Mouse (Mus musculus) bone marrow macrophage, adult 2 months (primary cell): ENCODE measurements around the gene Tgfbr3l. TPM values are rescaled to one million over a fixed set of nuclear protein-coding genes. Genes with fewer than 3 reads are reported as not detected.

Experiments used
- H3K27ac ChIP-seq: 2 replicates; pipeline ENCODE4 v1.5.1; 2012; ENCODE audit warnings: low read depth, low read length; ENCODE audit not compliant: insufficient read depth
- H3K4me1 ChIP-seq: 2 replicates; pipeline ENCODE4 v1.6.1; 2012; ENCODE audit warnings: low read length; ENCODE audit not compliant: control insufficient read depth, insufficient read depth
- H3K4me3 ChIP-seq: 2 replicates; pipeline ENCODE4 v1.5.1; 2012; ENCODE audit warnings: mild to moderate bottlenecking, low read length, moderate library complexity; ENCODE audit not compliant: insufficient read depth
- CTCF ChIP-seq: IDR thresholded peaks from 2 replicates; pipeline ENCODE4 v1.5.1; 2012; ENCODE audit warnings: low read depth, mild to moderate bottlenecking, low read length, moderate library complexity
- POLR2A ChIP-seq: IDR thresholded peaks from 2 replicates; pipeline ENCODE4 v1.6.1; 2012; ENCODE audit warnings: mild to moderate bottlenecking, low read depth, low read length, borderline replicate concordance
- polyA plus RNA-seq: library from polyadenylated mRNA; stranded (reverse); fragments of >200 nt; gene quantifications from 2 replicates; pipeline ENCODE4 v1.2.4, GENCODE M21; 2012; ENCODE audit not compliant: missing spikeins, insufficient read depth, insufficient read length

The Tgfbr3l gene
- polyA plus RNA-seq, 1 experiment: 4.4 TPM

- Histone ChIP-seq H3K4me3 (no peak overlapping the region), H3K4me1 (no peaks in the 10 kb centered on the region), H3K27ac (no peak overlapping the region)
- TF ChIP-seq POLR2A: no peak
- TF ChIP-seq CTCF: no peak
Observed at GRCm38 (mm10) chr8:4230612-4231351, 17.2 kb upstream of the Tgfbr3l start.

- H3K4me1 ChIP-seq: peaks cover 18% of the 10 kb centered on the region
- TF ChIP-seq CTCF: no peak
- no peak for TF ChIP-seq POLR2A
- peak overlapping the region; percentile 82 for H3K27ac ChIP-seq
- H3K4me3 ChIP-seq: peak overlapping the region; percentile 65
Observed at GRCm38 (mm10) chr8:4237814-4238433, 10.1 kb upstream of the Tgfbr3l start.

DNA sequence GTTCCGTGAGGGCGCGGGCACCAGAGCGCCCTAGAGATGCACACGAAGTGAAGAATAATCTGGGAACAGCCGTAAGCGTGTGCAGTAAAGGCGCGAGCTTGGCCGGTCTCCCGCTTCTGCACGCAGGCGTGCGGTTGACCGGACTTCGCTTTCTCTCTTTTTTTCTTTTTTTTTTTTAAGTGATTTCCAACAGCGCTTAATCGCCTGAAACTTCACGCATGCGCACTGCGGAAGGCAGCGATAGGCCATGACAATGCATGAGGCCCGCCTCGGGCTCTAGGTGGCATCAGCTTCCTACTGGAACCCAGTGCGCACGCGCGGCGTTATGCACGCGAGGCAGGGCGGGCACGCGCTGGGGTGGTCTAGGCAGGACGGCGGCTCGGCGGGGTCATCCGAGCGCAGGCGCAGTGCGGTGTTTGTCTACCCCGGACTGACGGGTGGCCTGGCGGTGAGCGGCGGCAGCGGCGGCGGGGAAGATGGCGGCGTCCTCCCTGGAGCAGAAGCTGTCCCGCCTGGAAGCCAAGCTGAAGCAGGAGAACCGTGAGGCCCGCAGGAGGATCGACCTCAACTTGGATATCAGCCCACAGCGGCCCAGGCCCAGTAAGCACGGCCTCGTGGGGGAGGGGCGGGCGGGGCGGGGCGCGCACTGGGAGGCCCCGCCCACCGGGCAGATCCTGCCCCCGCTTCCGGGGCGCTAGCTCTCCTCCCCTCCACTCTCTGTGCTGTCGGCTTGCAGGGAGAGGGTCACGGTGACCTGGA, 9.4 kb upstream of the Tgfbr3l start, which contains the start of the genes Map2k7 and Gm49320:
Map2k7 (plus strand) TSS at position 307 of the 759 bp plus-strand sequence.
Gm49320 (plus strand) TSS at position 432 of the 759 bp plus-strand sequence.
- Histone ChIP-seq H3K27ac (peak within 1 kb of the TSS; percentile 88), H3K4me3 (peak within 1 kb of the TSS; percentile 65), H3K4me1 (peaks cover 18% of the 10 kb centered on the region)
- no peak for TF ChIP-seq POLR2A
- TF ChIP-seq CTCF: no peak

- no peak for TF ChIP-seq CTCF
- TF ChIP-seq POLR2A: no peak
- Histone ChIP-seq H3K4me3 (peak overlapping the region; percentile 65), H3K4me1 (peaks cover 18% of the 10 kb centered on the region), H3K27ac (peak overlapping the region; percentile 22)
Observed at GRCm38 (mm10) chr8:4239193-4239890, 8.7 kb upstream of the Tgfbr3l start.

- no peak overlapping the region for H3K4me3 ChIP-seq
- peaks cover 6% of the 10 kb centered on the region for H3K4me1 ChIP-seq
- no peak for TF ChIP-seq CTCF
- H3K27ac ChIP-seq: no peak overlapping the region
Observed at GRCm38 (mm10) chr8:4245061-4245460, 3.0 kb upstream of the Tgfbr3l start.

GRCm38 (mm10) chr8:4245737-4246136, 2.3 kb upstream of the Tgfbr3l start:
- no peak overlapping the region for H3K4me3 ChIP-seq
- TF ChIP-seq CTCF (no peak), POLR2A (no peak)
- no peaks in the 10 kb centered on the region for H3K4me1 ChIP-seq
- H3K27ac ChIP-seq: no peak overlapping the region

DNA sequence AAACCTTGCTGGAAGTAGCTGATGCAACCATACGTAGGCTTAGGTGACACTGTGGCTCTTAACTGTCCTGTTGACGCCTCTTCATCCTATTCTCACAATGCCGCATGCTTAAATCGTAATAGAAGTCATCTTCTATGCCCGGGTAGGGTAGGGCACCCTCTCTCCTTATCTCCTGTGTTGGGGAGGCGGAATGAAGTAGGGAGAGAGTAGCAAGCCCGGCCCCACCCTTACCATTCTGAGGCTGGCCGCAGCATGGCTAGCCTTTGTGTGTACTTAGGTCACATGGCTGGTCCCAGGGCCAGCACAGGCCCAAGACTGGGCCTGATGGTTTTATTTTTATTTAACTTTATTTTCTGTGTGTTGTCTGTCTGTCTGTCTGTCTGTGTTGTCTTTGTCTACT, 773 bp upstream of the Tgfbr3l start:
- Histone ChIP-seq H3K4me3 (no peak overlapping the region), H3K27ac (no peak overlapping the region), H3K4me1 (peaks cover 9% of the 10 kb centered on the region)
- TF ChIP-seq CTCF (no peak), POLR2A (no peak)

DNA sequence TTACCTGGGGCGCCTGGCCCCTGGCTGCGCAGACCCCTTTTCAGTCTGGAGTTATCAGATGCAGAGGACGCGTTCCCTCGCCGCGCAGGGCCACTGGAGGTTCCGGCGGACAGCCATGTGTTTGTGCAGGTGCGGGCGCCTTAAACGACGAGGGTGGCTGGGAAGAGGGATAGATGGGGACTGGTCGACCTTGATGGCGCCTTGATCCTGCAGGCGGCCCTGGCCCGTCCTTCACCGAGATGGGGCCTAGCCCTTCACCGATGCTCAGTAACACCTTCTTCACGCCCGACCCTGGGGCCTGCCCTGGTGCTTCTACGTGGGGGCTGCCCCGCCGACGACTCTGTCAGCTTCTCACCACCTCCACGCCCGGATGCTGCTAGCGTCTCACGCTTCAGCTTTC, 1.2 kb downstream of the Tgfbr3l start:
- H3K4me3 ChIP-seq: no peak overlapping the region
- no peak overlapping the region for H3K27ac ChIP-seq
- peaks cover 18% of the 10 kb centered on the region for H3K4me1 ChIP-seq
- TF ChIP-seq CTCF: no peak
- TF ChIP-seq POLR2A: no peak

DNA sequence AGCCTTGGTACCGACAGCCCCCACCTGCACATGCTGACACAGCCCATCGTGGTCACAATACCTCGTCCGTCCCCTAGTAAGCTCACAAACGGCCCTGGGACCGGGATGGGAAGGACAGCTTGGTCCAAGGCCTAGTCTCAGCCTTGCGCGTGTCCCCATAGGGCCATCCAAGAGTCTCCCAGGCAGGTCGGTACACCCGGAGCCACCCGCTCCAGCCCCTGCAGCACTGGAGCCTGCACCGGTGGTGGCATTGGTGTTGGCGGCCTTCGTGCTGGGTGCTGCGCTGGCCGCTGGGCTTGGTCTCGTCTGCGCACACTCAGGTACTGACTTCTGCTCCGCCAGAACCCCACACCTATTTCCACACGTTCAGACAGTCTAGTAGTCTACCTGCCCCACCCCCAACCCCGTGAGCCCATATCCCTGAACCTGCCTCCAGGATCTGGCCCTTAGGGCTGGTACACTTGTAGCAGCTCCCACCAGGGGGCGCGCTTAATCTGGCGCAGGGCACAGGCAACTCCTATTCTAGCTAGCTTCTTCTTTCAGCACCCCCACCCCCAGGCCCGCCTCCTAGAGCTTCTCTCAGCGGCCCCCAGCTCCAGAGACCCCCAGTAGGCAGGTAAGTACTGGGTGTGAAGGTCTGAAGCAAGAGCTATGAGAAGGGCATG, 2.4 kb downstream of the Tgfbr3l start:
- Histone ChIP-seq H3K4me3 (no peak overlapping the region), H3K27ac (no peak overlapping the region), H3K4me1 (peaks cover 18% of the 10 kb centered on the region)
- TF ChIP-seq POLR2A: no peak
- TF ChIP-seq CTCF: peak; percentile 84
